Mouse (Mus musculus) MEL (cell line): ENCODE results near the gene Polrmt. TPM values are rescaled to one million over a fixed set of nuclear protein-coding genes. Genes with fewer than 3 reads are reported as not detected.

Source experiments
- DNase-seq: peaks from one replicate; pipeline ENCODE4 v3.0.0; 2011; ENCODE audit warnings: low read depth, low spot score
- H3K27ac ChIP-seq: 2 replicates; pipeline ENCODE4 v1.5.1; 2012; ENCODE audit warnings: low read depth, mild to moderate bottlenecking, control low read depth, low read length, moderate library complexity; ENCODE audit not compliant: control insufficient read depth
- H3K27me3 ChIP-seq, 2 experiments: fragments of 150-350 bp in 1 of 2; sonication (generic) in 1 of 2; 2 replicates each; pipeline ENCODE4 v1.6.1; 2012; ENCODE audit warnings: low read length in 2 of 2, mild to moderate bottlenecking in 2 of 2, improper control_type of control experiment in 1 of 2, moderate library complexity in 1 of 2; ENCODE audit not compliant: insufficient read depth in 2 of 2, control insufficient read depth in 1 of 2
- H3K36me3 ChIP-seq, 2 experiments: 2 replicates each; pipeline ENCODE4 v1.6.1; 2012 to 2014; ENCODE audit warnings: low read length in 2 of 2, improper control_type of control experiment in 1 of 2, inconsistent platforms in 1 of 2, mild to moderate bottlenecking in 1 of 2; ENCODE audit not compliant: insufficient read depth in 2 of 2, control insufficient read depth in 1 of 2
- H3K4me1 ChIP-seq, 2 experiments: fragments of 150-350 bp in 1 of 2; sonication (generic) in 1 of 2; 2 replicates each; pipeline ENCODE4 v1.6.1; 2012; ENCODE audit warnings: low read length in 2 of 2, improper control_type of control experiment in 1 of 2, mild to moderate bottlenecking in 1 of 2; ENCODE audit not compliant: insufficient read depth in 2 of 2, control insufficient read depth in 1 of 2
- H3K4me3 ChIP-seq, 2 experiments: fragments of 150-350 bp in 1 of 2; sonication (generic) in 1 of 2; 2 replicates each; pipeline ENCODE4 v1.5.1; 2012; ENCODE audit warnings: low read depth in 2 of 2, low read length in 2 of 2, mild to moderate bottlenecking in 2 of 2, moderate library complexity in 2 of 2, control low read depth in 1 of 2, improper control_type of control experiment in 1 of 2; ENCODE audit not compliant: control insufficient read depth in 1 of 2, insufficient read depth in 1 of 2
- H3K79me2 ChIP-seq: 2 replicates; pipeline ENCODE4 v1.6.1; 2012; ENCODE audit warnings: mild to moderate bottlenecking, low read length, moderate library complexity; ENCODE audit not compliant: control insufficient read depth, poor library complexity, insufficient read depth
- H3K9ac ChIP-seq: 2 replicates; pipeline ENCODE4 v1.6.1; 2012; ENCODE audit warnings: low read depth, mild to moderate bottlenecking, control low read depth, low read length, moderate library complexity; ENCODE audit not compliant: control insufficient read depth, poor library complexity, severe bottlenecking
- H3K9me3 ChIP-seq: fragments of 150-350 bp; sonication (generic); replicated peaks from 2 replicates; pipeline ENCODE4 v1.6.1; 2012; ENCODE audit warnings: mild to moderate bottlenecking, low read length, improper control_type of control experiment, moderate library complexity; ENCODE audit not compliant: insufficient read depth
- CTCF ChIP-seq, 3 experiments: IDR thresholded peaks in 2 of 3; conservative IDR thresholded peaks in 1 of 3; 2 replicates each; pipeline ENCODE4 v1.5.1; 2011 to 2012; ENCODE audit warnings: low read length in 3 of 3, low read depth in 2 of 3, mild to moderate bottlenecking in 2 of 3, improper control_type of control experiment in 1 of 3, inconsistent platforms in 1 of 3, mixed read lengths in 1 of 3, moderate library complexity in 1 of 3; ENCODE audit not compliant: control insufficient read depth in 1 of 3, insufficient read depth in 1 of 3, poor library complexity in 1 of 3, severe bottlenecking in 1 of 3
- EP300 ChIP-seq, 2 experiments: IDR thresholded peaks; 2 replicates each; pipeline ENCODE4 v1.6.1; 2011; ENCODE audit warnings: improper control_type of control experiment in 2 of 2, low read length in 2 of 2, low read depth in 1 of 2, mild to moderate bottlenecking in 1 of 2
- GABPA ChIP-seq: IDR thresholded peaks from 2 replicates; pipeline ENCODE4 v1.6.1; 2012; ENCODE audit warnings: low read depth, mild to moderate bottlenecking, inconsistent platforms, low read length, improper control_type of control experiment, moderate library complexity
- GATA1 ChIP-seq: IDR thresholded peaks from 2 replicates; pipeline ENCODE4 v1.6.1; 2011; ENCODE audit warnings: low read depth, low read length, improper control_type of control experiment
- HCFC1 ChIP-seq: IDR thresholded peaks from 2 replicates; pipeline ENCODE4 v1.6.1; 2012; ENCODE audit warnings: low read depth, mild to moderate bottlenecking, inconsistent platforms, low read length, improper control_type of control experiment, moderate library complexity
- MAFK ChIP-seq: IDR thresholded peaks from 2 replicates; pipeline ENCODE4 v1.6.1; 2011; ENCODE audit warnings: low read depth, mild to moderate bottlenecking, low read length, improper control_type of control experiment, borderline replicate concordance
- MAX ChIP-seq: IDR thresholded peaks from 2 replicates; pipeline ENCODE4 v1.6.1; 2011; ENCODE audit warnings: low read length, improper control_type of control experiment
- MAZ ChIP-seq: IDR thresholded peaks from 2 replicates; pipeline ENCODE4 v1.6.1; 2012; ENCODE audit warnings: low read depth, mild to moderate bottlenecking, inconsistent platforms, low read length, improper control_type of control experiment
- MEF2A ChIP-seq: IDR thresholded peaks from 2 replicates; pipeline ENCODE4 v1.6.1; 2014; ENCODE audit warnings: low read depth, mild to moderate bottlenecking, inconsistent platforms, low read length, improper control_type of control experiment; ENCODE audit not compliant: poor library complexity, insufficient replicate concordance, severe bottlenecking; ENCODE audit errors: extremely low read depth
- MXI1 ChIP-seq: IDR thresholded peaks from 2 replicates; pipeline ENCODE4 v1.6.1; 2011; ENCODE audit warnings: mild to moderate bottlenecking, low read depth, low read length, improper control_type of control experiment
- MYB ChIP-seq: IDR thresholded peaks from 2 replicates; pipeline ENCODE4 v1.6.1; 2011; ENCODE audit warnings: mild to moderate bottlenecking, low read depth, low read length, improper control_type of control experiment
- MYC ChIP-seq: IDR thresholded peaks from 2 replicates; pipeline ENCODE4 v1.6.1; 2011; ENCODE audit warnings: low read depth, mild to moderate bottlenecking, low read length, improper control_type of control experiment, moderate library complexity
- POLR2A ChIP-seq, 2 experiments: IDR thresholded peaks; 2 replicates each; pipeline ENCODE4 v1.6.1; 2011 to 2012; ENCODE audit warnings: low read length in 2 of 2, mild to moderate bottlenecking in 2 of 2, control low read depth in 1 of 2, improper control_type of control experiment in 1 of 2, low read depth in 1 of 2, moderate library complexity in 1 of 2; ENCODE audit not compliant: control insufficient read depth in 1 of 2, insufficient read depth in 1 of 2, poor library complexity in 1 of 2
- POLR2AphosphoS2 ChIP-seq: IDR thresholded peaks from 2 replicates; pipeline ENCODE4 v1.6.1; 2011; ENCODE audit warnings: low read length, improper control_type of control experiment
- RCOR1 ChIP-seq: IDR thresholded peaks from 2 replicates; pipeline ENCODE4 v1.6.1; 2012; ENCODE audit warnings: low read depth, mild to moderate bottlenecking, inconsistent platforms, low read length, improper control_type of control experiment
- SIN3A ChIP-seq: IDR thresholded peaks from 2 replicates; pipeline ENCODE4 v1.6.1; 2012; ENCODE audit warnings: low read length, improper control_type of control experiment, inconsistent platforms
- SMC3 ChIP-seq: IDR thresholded peaks from 2 replicates; pipeline ENCODE4 v1.6.1; 2011; ENCODE audit warnings: low read depth, low read length, improper control_type of control experiment
- TBP ChIP-seq: IDR thresholded peaks from 2 replicates; pipeline ENCODE4 v1.8.0; 2011; ENCODE audit warnings: low read depth, low read length, improper control_type of control experiment
- TCF12 ChIP-seq: IDR thresholded peaks from 2 replicates; pipeline ENCODE4 v1.6.1; 2014; ENCODE audit warnings: low read depth, mild to moderate bottlenecking, inconsistent platforms, low read length, improper control_type of control experiment, moderate library complexity
- UBTF ChIP-seq: IDR thresholded peaks from 2 replicates; pipeline ENCODE4 v1.6.1; 2012; ENCODE audit warnings: low read depth, mild to moderate bottlenecking, inconsistent platforms, low read length, improper control_type of control experiment, moderate library complexity, borderline replicate concordance; ENCODE audit not compliant: insufficient read depth
- USF1 ChIP-seq: IDR thresholded peaks from 2 replicates; pipeline ENCODE4 v1.6.1; 2014; ENCODE audit warnings: low read depth, mild to moderate bottlenecking, inconsistent platforms, low read length, improper control_type of control experiment, moderate library complexity
- USF2 ChIP-seq, 2 experiments: IDR thresholded peaks; 2 replicates each; pipeline ENCODE4 v1.6.1; 2011 to 2012; ENCODE audit warnings: improper control_type of control experiment in 2 of 2, low read length in 2 of 2, borderline replicate concordance in 1 of 2, inconsistent platforms in 1 of 2, low read depth in 1 of 2, mild to moderate bottlenecking in 1 of 2; ENCODE audit not compliant: insufficient read depth in 1 of 2
- ZC3H11A ChIP-seq: IDR thresholded peaks from 2 replicates; pipeline ENCODE4 v1.6.1; 2012; ENCODE audit warnings: low read depth, mild to moderate bottlenecking, inconsistent platforms, low read length, improper control_type of control experiment
- ZKSCAN1 ChIP-seq: IDR thresholded peaks from 2 replicates; pipeline ENCODE4 v1.6.1; 2012; ENCODE audit warnings: low read depth, mild to moderate bottlenecking, inconsistent platforms, low read length, improper control_type of control experiment, moderate library complexity
- ZMIZ1 ChIP-seq: IDR thresholded peaks from 2 replicates; pipeline ENCODE4 v1.6.1; 2012; ENCODE audit warnings: low read depth, mild to moderate bottlenecking, inconsistent platforms, low read length, improper control_type of control experiment, moderate library complexity
- ZNF384 ChIP-seq: IDR thresholded peaks from 2 replicates; pipeline ENCODE4 v1.6.1; 2012; ENCODE audit warnings: low read depth, mild to moderate bottlenecking, inconsistent platforms, low read length, improper control_type of control experiment
- polyA plus RNA-seq, 2 experiments: library from polyadenylated mRNA; stranded (reverse) in 1 of 2; unstranded in 1 of 2; fragments of >175 nt in 1 of 2; fragments of >200 nt in 1 of 2; gene quantifications; 2 replicates each; pipeline versions ENCODE4 v1.2.1 to v1.2.4; 2012; ENCODE audit warnings: low replicate concordance in 2 of 2, low read depth in 1 of 2; ENCODE audit not compliant: insufficient read length in 2 of 2, insufficient read depth in 1 of 2, missing spikeins in 1 of 2
- total RNA-seq: library from RNA; depleted of rRNA; stranded (reverse); fragments of 300-350 nt; gene quantifications from 2 replicates; pipeline ENCODE4 v1.2.3, GENCODE M21; 2012

The Polrmt gene
- total and polyA plus RNA-seq, 3 experiments, result 35.7 to 66.9 TPM; not detected in 1

DNA sequence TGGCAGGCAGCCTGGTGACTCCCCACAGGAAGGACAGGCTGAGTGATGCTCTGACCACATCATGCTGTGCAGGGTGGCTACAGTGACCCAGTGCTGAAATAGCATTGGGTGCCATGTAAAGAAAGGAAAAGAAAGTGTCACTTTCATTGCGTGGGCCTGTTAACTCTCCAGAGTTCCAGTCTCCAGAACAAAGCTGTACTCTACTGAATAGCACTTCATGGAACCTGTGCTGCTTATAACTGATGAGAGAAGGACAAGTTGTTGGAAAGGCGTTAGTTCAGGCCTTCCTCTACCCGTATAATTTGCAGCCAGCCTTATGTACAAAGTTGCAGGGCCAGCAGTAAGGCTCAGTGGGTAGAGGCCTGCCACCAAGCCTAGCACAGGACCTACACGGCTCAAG is 57.7 kb downstream of the Polrmt start, which contains the start of gene Gzmm:
Gene Gzmm (plus strand): TSS at position 301 of the 400 bp plus-strand sequence.
- Histone ChIP-seq H3K4me1 (peaks cover 0 to 7% of the 10 kb centered on the region in 2 experiments; a peak in 2 of 4 replicates), H3K36me3 (peaks cover 3% of the 10 kb centered on the region in 2 experiments; a peak in 2 of 4 replicates), H3K79me2 (peaks cover 15% of the 10 kb centered on the region), H3K27me3 (no peaks in the 10 kb centered on the region), H3K27ac (no peak within 1 kb of the TSS), H3K9me3 (no peaks in the 10 kb centered on the region), H3K4me3 (no peak within 1 kb of the TSS), H3K9ac (no peak within 1 kb of the TSS)
- TF ChIP-seq MYB (no peak), POLR2A (IDR thresholded peaks at IDR 0.05; ENCODE audit: control insufficient read depth in 1 of 2, insufficient read depth in 1 of 2, low read depth in 1 of 2, low read length in 2 of 2, poor library complexity in 1 of 2) (no peak), TBP (no peak), SMC3 (no peak), MEF2A (no peak), TCF12 (no peak), MXI1 (no peak)
- no peak for DNase-seq

DNA sequence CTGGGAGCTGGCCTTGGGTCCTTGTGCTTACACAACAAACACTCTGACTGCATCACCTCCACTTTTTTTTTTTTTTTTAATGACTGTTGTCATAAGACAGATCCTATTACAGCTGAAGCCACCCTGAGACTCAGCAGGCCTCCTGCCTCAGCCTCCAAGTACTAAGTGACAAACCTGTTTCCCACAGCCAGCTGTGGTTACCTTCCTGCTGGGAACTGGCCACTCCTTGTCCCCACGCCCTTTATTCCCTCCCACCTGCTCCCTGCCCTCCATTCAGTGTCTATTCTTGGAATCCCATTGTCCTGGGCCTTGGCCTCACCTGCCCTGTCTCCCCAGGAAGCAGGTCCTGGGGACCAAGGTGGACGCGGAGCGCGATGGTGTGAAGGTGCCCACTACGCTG is 58.9 kb downstream of the Polrmt start:
- peaks cover 3 to 4% of the 10 kb centered on the region in 2 experiments; a peak in 2 of 4 replicates for H3K36me3 ChIP-seq

GRCm38 (mm10) chr10:79686691-79687090 is 59.7 kb downstream of the Polrmt start:
- H3K9ac ChIP-seq, result no peak overlapping the region
- no peak overlapping the region for H3K27ac ChIP-seq
- no peak for TF ChIP-seq MAFK
- TF ChIP-seq ZNF384, result no peak
- no peak for TF ChIP-seq ZMIZ1
- no peak for TF ChIP-seq CTCF (IDR thresholded peaks at IDR 0.05 in 2 of 3, conservative IDR thresholded peaks at IDR 0.05 in 1 of 3; ENCODE audit: control insufficient read depth in 1 of 3, insufficient read depth in 1 of 3, low read depth in 2 of 3, low read length in 3 of 3, poor library complexity in 1 of 3, severe bottlenecking in 1 of 3)
- TF ChIP-seq MAZ, result no peak
- no peak for TF ChIP-seq EP300 (IDR thresholded peaks at IDR 0.05; ENCODE audit: low read depth in 1 of 2, low read length in 2 of 2)
- TF ChIP-seq ZC3H11A, result no peak
- TF ChIP-seq HCFC1, result no peak
- no peak for TF ChIP-seq USF1
- TF ChIP-seq ZKSCAN1, result no peak
- no peak for TF ChIP-seq RCOR1
- no peak for TF ChIP-seq GATA1
- TF ChIP-seq TBP, result no peak
- no peak for TF ChIP-seq GABPA
- TF ChIP-seq MYB, result no peak
- TF ChIP-seq POLR2AphosphoS2, result no peak
- no peak for TF ChIP-seq UBTF
- TF ChIP-seq SIN3A, result no peak
- TF ChIP-seq POLR2A (IDR thresholded peaks at IDR 0.05; ENCODE audit: control insufficient read depth in 1 of 2, insufficient read depth in 1 of 2, low read depth in 1 of 2, low read length in 2 of 2, poor library complexity in 1 of 2), result no peak
- H3K79me2 ChIP-seq, result peaks cover 32% of the 10 kb centered on the region
- peaks cover 2 to 13% of the 10 kb centered on the region in 2 experiments; a peak in 3 of 4 replicates for H3K4me1 ChIP-seq
- no peak overlapping the region for H3K4me3 ChIP-seq
- H3K9me3 ChIP-seq, result no peaks in the 10 kb centered on the region
- no peak for DNase-seq
- peaks cover 3 to 4% of the 10 kb centered on the region in 2 experiments; a peak in 2 of 4 replicates for H3K36me3 ChIP-seq
- H3K27me3 ChIP-seq, result no peaks in the 10 kb centered on the region

More for the DNA sequence above, 58.9 kb downstream of the Polrmt start:
- Histone ChIP-seq H3K4me3 (no peak overlapping the region), H3K9me3 (no peaks in the 10 kb centered on the region), H3K27ac (no peak overlapping the region), H3K79me2 (peaks cover 27% of the 10 kb centered on the region), H3K4me1 (peaks cover 2 to 13% of the 10 kb centered on the region in 2 experiments; a peak in 3 of 4 replicates), H3K9ac (no peak overlapping the region), H3K27me3 (no peaks in the 10 kb centered on the region)
- TF ChIP-seq USF2 (IDR thresholded peaks at IDR 0.05; ENCODE audit: borderline replicate concordance in 1 of 2, insufficient read depth in 1 of 2, low read depth in 1 of 2, low read length in 2 of 2) (no peak), MAX (no peak), TBP (no peak), MYC (no peak)
- no peak for DNase-seq
